Mouse (Mus musculus) cortical plate, adult 2 months (tissue): ENCODE results near the gene Ffar4. TPM values are rescaled to one million over a fixed set of nuclear protein-coding genes. Genes with fewer than 3 reads are reported as not detected.
A peak's percentile ranks its signal among the peaks of the same experiment; 100 is the strongest.

Source experiments
- H3K27ac ChIP-seq: fragments of 200-500 bp; 2 replicates; pipeline ENCODE4 v1.5.1; 2012; ENCODE audit warnings: low read length, control low read depth, inconsistent platforms; ENCODE audit not compliant: insufficient read depth
- H3K4me1 ChIP-seq: fragments of 200-500 bp; 2 replicates; pipeline ENCODE4 v1.6.1; 2011; ENCODE audit warnings: low read length; ENCODE audit not compliant: control insufficient read depth, insufficient read depth
- H3K4me3 ChIP-seq: fragments of 200-500 bp; 2 replicates; pipeline ENCODE4 v1.5.1; 2011; ENCODE audit warnings: mild to moderate bottlenecking, low read length, control low read depth; ENCODE audit not compliant: insufficient read depth
- CTCF ChIP-seq: fragments of 200-500 bp; IDR thresholded peaks from 2 replicates; pipeline ENCODE4 v1.5.1; 2011; ENCODE audit warnings: mild to moderate bottlenecking, control low read depth, low read length; ENCODE audit not compliant: insufficient read depth; ENCODE audit errors: extremely low read depth
- POLR2A ChIP-seq: fragments of 200-500 bp; IDR thresholded peaks from 2 replicates; pipeline ENCODE4 v1.6.1; 2011; ENCODE audit warnings: mild to moderate bottlenecking, low read length, control low read depth; ENCODE audit not compliant: insufficient read depth; ENCODE audit errors: extremely low read depth
- polyA plus RNA-seq: library from polyadenylated mRNA; depleted of rRNA; stranded (reverse); fragments of >200 nt; gene quantifications from 2 replicates; pipeline ENCODE4 v1.2.3, GENCODE M21; 2012; rRNA removed

Ffar4 gene
- 0.11 TPM in 1 of 2 replicates, not detected in the other for polyA plus RNA-seq

- Histone ChIP-seq H3K4me3 (no peak within 1 kb of the TSS), H3K27ac (no peak within 1 kb of the TSS), H3K4me1 (no peaks in the 10 kb centered on the region)
- TF ChIP-seq CTCF = no peak
- no peak for TF ChIP-seq POLR2A
These were observed at the start of gene Ffar4 for GRCm38 (mm10) chr19:38096858-38097758. Ffar4 (plus strand) TSS chr19:38097071.

GRCm38 (mm10) chr19:38049686-38050085, 47.2 kb upstream of the Ffar4 start:
- TF ChIP-seq CTCF (no peak), POLR2A (no peak)
- Histone ChIP-seq H3K4me3 (no peak overlapping the region), H3K27ac (no peak overlapping the region), H3K4me1 (peaks cover 2% of the 10 kb centered on the region; the same call in 1 of the 2 replicates)

DNA sequence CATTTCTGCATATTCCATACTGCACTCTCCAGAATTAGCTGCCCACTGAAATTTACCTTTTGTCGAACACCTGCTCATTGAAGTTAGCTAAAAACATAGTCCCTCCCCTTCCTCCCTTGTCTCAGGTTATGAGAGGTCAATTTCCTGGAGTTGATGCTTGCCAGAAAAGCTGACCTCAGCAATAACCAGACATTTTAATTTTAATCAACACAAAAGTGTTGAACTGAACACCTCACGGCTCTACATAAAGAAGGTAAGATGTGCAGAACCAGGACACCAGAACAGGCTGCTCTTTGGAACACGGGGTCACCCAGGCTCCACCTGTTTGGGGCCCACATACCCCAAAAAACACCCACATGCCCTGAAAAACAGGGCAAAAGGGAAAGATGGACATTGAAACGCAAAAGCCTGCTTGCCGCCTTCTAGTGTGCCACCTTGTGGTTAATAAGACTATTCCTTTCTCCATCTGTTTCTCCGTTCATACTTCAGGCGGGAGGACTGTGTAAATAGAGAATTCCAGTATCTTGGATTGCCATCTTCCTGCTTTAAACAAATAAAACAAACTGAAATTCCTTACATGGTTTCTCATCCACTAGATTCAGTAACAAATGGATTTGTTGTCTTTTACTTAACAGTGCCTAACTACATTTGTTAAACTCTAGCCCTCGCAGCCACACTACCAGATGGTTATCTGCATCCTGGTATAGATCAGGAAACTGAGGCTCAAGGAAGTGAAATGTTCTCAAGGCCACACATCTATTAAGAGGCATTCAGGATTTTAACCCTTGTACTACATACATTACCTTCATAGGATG, 43.4 kb upstream of the Ffar4 start:
- peaks cover 2% of the 10 kb centered on the region; the same call in 1 of the 2 replicates for H3K4me1 ChIP-seq
- TF ChIP-seq POLR2A = no peak
- TF ChIP-seq CTCF = peak; percentile 59
- H3K27ac ChIP-seq = no peak overlapping the region

DNA sequence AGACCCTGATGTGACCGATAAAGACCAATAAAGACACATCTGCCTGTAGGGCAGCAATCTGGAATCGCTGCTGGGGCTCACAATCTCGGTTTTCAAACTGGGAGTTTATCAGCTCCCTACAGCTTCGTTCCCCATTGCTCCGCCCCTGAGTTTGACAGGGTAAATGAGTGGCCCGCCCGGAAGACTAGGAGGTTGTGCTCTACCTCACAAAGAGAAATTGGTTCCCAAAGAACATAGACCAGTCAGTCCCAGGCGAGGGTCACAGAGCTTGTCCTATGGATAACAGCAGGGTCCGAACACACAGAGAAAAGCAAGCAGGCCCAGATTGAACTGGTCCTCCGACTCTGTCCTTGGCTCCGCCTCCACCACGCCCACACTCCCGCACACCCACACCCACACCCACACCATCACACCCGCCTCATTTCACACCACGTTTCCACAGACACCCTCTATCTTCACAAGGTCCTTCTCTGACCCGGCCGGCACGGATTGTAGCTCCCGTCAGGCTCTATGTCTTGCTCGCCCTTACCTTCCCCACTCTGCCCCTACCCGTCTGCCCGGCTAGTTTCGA, 42.6 kb upstream of the Ffar4 start:
- H3K4me3 ChIP-seq = peak overlapping the region; percentile 57
- H3K4me1 ChIP-seq = peaks cover 2% of the 10 kb centered on the region; the same call in 1 of the 2 replicates
- TF ChIP-seq POLR2A (no peak), CTCF (no peak)
- H3K27ac ChIP-seq = no peak overlapping the region

More for the DNA sequence above, 43.4 kb upstream of the Ffar4 start:
- peak overlapping the region; percentile 57 for H3K4me3 ChIP-seq

- TF ChIP-seq CTCF = no peak
- TF ChIP-seq POLR2A = no peak; the same call in 1 of the 2 replicates
- Histone ChIP-seq H3K4me1 (peaks cover 2% of the 10 kb centered on the region; the same call in 1 of the 2 replicates), H3K4me3 (peak within 1 kb of the TSS; percentile 57), H3K27ac (no peak within 1 kb of the TSS)
These were observed 42.1 kb upstream of the Ffar4 start, which contains the start of gene Cep55 for GRCm38 (mm10) chr19:38054720-38055192. Cep55 (plus strand) TSS chr19:38055011.

DNA sequence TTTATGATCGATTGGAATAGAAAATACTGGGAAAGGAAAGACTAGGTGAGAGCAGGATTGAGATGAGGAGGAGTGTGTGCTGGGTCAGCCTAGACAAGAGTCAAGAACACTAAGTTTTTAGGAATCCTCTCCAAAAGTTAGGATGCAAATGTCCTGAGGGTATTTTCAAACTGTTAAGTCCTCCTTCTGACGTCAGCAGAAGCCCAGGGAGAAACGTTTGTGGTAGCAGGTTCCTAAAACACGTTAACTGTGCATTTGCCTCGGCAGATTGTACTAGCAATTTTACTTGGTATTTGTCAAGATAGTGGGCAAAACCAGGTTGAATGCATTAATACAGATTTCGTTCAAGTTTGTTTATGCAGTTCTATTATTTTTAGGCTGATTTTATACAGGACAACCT, 41.1 kb upstream of the Ffar4 start:
- TF ChIP-seq CTCF = no peak
- no peak for TF ChIP-seq POLR2A
- Histone ChIP-seq H3K4me1 (peaks cover 2% of the 10 kb centered on the region; the same call in 1 of the 2 replicates), H3K4me3 (no peak overlapping the region), H3K27ac (no peak overlapping the region)

- Histone ChIP-seq H3K27ac (no peak overlapping the region), H3K4me1 (peaks cover 2% of the 10 kb centered on the region; the same call in 1 of the 2 replicates), H3K4me3 (no peak overlapping the region)
- TF ChIP-seq POLR2A (no peak), CTCF (no peak)
These were observed 40.6 kb upstream of the Ffar4 start for GRCm38 (mm10) chr19:38056276-38056675.

GRCm38 (mm10) chr19:38056931-38057330, 39.9 kb upstream of the Ffar4 start:
- Histone ChIP-seq H3K4me1 (peaks cover 2% of the 10 kb centered on the region; the same call in 1 of the 2 replicates), H3K4me3 (no peak overlapping the region), H3K27ac (no peak overlapping the region)
- TF ChIP-seq POLR2A (no peak), CTCF (no peak)

GRCm38 (mm10) chr19:38063201-38063600, 33.7 kb upstream of the Ffar4 start:
- no peak overlapping the region for H3K4me3 ChIP-seq

More at GRCm38 (mm10) chr19:38063201-38063600, 33.7 kb upstream of the Ffar4 start:
- TF ChIP-seq POLR2A (no peak), CTCF (no peak)
- H3K27ac ChIP-seq = no peak overlapping the region
- H3K4me1 ChIP-seq = no peaks in the 10 kb centered on the region
